Mouse (Mus musculus) ovary, postnatal 36 days (tissue): ENCODE measurements around the gene Serpinh1.

Experiments used
- DNase-seq: peaks from one replicate; pipeline ENCODE4 v3.0.0; 2022; ENCODE audit warnings: low spot score, mixed read lengths

Gene Serpinh1

GRCm38 (mm10) chr7:99352526-99353400 lies at the start of gene Serpinh1:
TSS of gene Serpinh1 (minus strand) at chr7:99353239.
- peak; percentile 89 for DNase-seq

- DNase-seq: no peak
These were observed 49.4 kb upstream of the Serpinh1 start for GRCm38 (mm10) chr7:99402477-99402876.

- DNase-seq: no peak
These were observed 48.3 kb upstream of the Serpinh1 start for GRCm38 (mm10) chr7:99401373-99401772.

- DNase-seq: no peak
These were observed 44.1 kb upstream of the Serpinh1 start for GRCm38 (mm10) chr7:99396994-99397659.

- DNase-seq: no peak
These were observed 43.0 kb upstream of the Serpinh1 start for GRCm38 (mm10) chr7:99395908-99396616.

GRCm38 (mm10) chr7:99395385-99395784 lies 42.3 kb upstream of the Serpinh1 start:
- no peak for DNase-seq

- DNase-seq: no peak
These were observed 40.8 kb upstream of the Serpinh1 start for GRCm38 (mm10) chr7:99393711-99394325.

GRCm38 (mm10) chr7:99392696-99393095 lies 39.7 kb upstream of the Serpinh1 start:
- no peak for DNase-seq

- DNase-seq: no peak
These were observed 37.5 kb upstream of the Serpinh1 start for GRCm38 (mm10) chr7:99390559-99390958.

- DNase-seq: no peak
These were observed 34.3 kb upstream of the Serpinh1 start for GRCm38 (mm10) chr7:99387356-99387755.

- DNase-seq: no peak
These were observed 33.8 kb upstream of the Serpinh1 start for GRCm38 (mm10) chr7:99386811-99387210.

GRCm38 (mm10) chr7:99386030-99386429 lies 33.0 kb upstream of the Serpinh1 start:
- DNase-seq: no peak

- no peak for DNase-seq
These were observed 31.1 kb upstream of the Serpinh1 start for GRCm38 (mm10) chr7:99384101-99384611.

- DNase-seq: no peak
These were observed 30.2 kb upstream of the Serpinh1 start for GRCm38 (mm10) chr7:99383246-99383645.

GRCm38 (mm10) chr7:99382088-99383000 lies 29.3 kb upstream of the Serpinh1 start:
- no peak for DNase-seq

GRCm38 (mm10) chr7:99381214-99382087 lies 28.4 kb upstream of the Serpinh1 start, which contains the start of gene Gdpd5:
TSS of gene Gdpd5 (plus strand) at chr7:99381414.
- DNase-seq: peak; percentile 100

- DNase-seq: no peak
These were observed 27.6 kb upstream of the Serpinh1 start for GRCm38 (mm10) chr7:99380491-99381213.

GRCm38 (mm10) chr7:99378870-99379269 lies 25.8 kb upstream of the Serpinh1 start:
- no peak for DNase-seq

GRCm38 (mm10) chr7:99375455-99375854 lies 22.4 kb upstream of the Serpinh1 start:
- DNase-seq: peak; percentile 66
